Mouse (Mus musculus): Measurements from ENCODE around the gene Ap1s1.

GRCm38 (mm10) chr5:137024318-137024717 lies 21.6 kb downstream of the Ap1s1 start:
- TF ChIP-seq CTCF (IDR thresholded peaks at IDR 0.05; ENCODE audit: low read depth, low read length) (no peak), POLR2A (IDR thresholded peaks at IDR 0.05; ENCODE audit: insufficient read depth, low read length) (no peak), EP300 (IDR thresholded peaks at IDR 0.05; ENCODE audit: insufficient read depth, low read depth, low read length) (no peak)
